Mouse (Mus musculus): Measurements from ENCODE around the gene Sdhaf1. TPM values are rescaled to one million over a fixed set of nuclear protein-coding genes. Genes with fewer than 3 reads are reported as not detected.
A peak's percentile ranks its signal among the peaks of the same experiment; 100 is the strongest.

The Sdhaf1 gene
- polyA plus RNA-seq, 1 experiment from 2014 or later = 17.2 TPM

- no peak for ATAC-seq (ENCODE audit: low FRiP score, low TSS enrichment)
- Histone ChIP-seq H3K36me3 (ENCODE audit: insufficient read depth, low read length) (no peaks in the 10 kb centered on the region), H3K4me2 (replicated peaks; ENCODE audit: low read depth, low read length) (no peak overlapping the region), H3K4me1 (ENCODE audit: insufficient read depth, low read length) (peaks cover 17% of the 10 kb centered on the region), H3K27ac (ENCODE audit: low read length) (no peak overlapping the region), H3K9ac (replicated peaks; ENCODE audit: low read length) (no peak overlapping the region), H3K27me3 (ENCODE audit: insufficient read depth, low read length) (no peaks in the 10 kb centered on the region), H3K4me3 (ENCODE audit: low read length) (no peak overlapping the region), H3K9me3 (ENCODE audit: low read length) (no peaks in the 10 kb centered on the region)
- 30% methylated on average over 10 of the region's 10 CpGs for WGBS
Observed at GRCm38 (mm10) chr7:30328379-30328778, 4.7 kb upstream of the Sdhaf1 start.

- Histone ChIP-seq H3K4me1 (ENCODE audit: insufficient read depth, low read length) (peaks cover 20% of the 10 kb centered on the region), H3K4me2 (replicated peaks; ENCODE audit: low read depth, low read length) (0 out of 2 replicates have a peak overlapping the region, but pooled peaks have one; percentile 20), H3K27me3 (ENCODE audit: insufficient read depth, low read length) (no peaks in the 10 kb centered on the region), H3K9ac (replicated peaks; ENCODE audit: low read length) (peak overlapping the region; percentile 33; the same call in 1 of the 2 replicates), H3K36me3 (ENCODE audit: insufficient read depth, low read length) (no peaks in the 10 kb centered on the region), H3K9me3 (ENCODE audit: low read length) (no peaks in the 10 kb centered on the region), H3K27ac (ENCODE audit: low read length) (0 out of 2 replicates have a peak overlapping the region, but pooled peaks have one; percentile 21), H3K4me3 (ENCODE audit: low read length) (no peak overlapping the region)
- WGBS = 23% methylated on average over 15 of the region's 15 CpGs
- ATAC-seq (ENCODE audit: low FRiP score, low TSS enrichment) = peak; percentile 55
Observed at GRCm38 (mm10) chr7:30327140-30327539, 3.4 kb upstream of the Sdhaf1 start.

- ATAC-seq (ENCODE audit: low FRiP score, low TSS enrichment) = no peak
- Histone ChIP-seq H3K9me3 (ENCODE audit: low read length) (no peaks in the 10 kb centered on the region), H3K4me3 (ENCODE audit: low read length) (no peak overlapping the region), H3K27ac (ENCODE audit: low read length) (no peak overlapping the region), H3K9ac (replicated peaks; ENCODE audit: low read length) (no peak overlapping the region), H3K27me3 (ENCODE audit: insufficient read depth, low read length) (no peaks in the 10 kb centered on the region), H3K4me2 (replicated peaks; ENCODE audit: low read depth, low read length) (no peak overlapping the region), H3K4me1 (ENCODE audit: insufficient read depth, low read length) (peaks cover 18% of the 10 kb centered on the region), H3K36me3 (ENCODE audit: insufficient read depth, low read length) (no peaks in the 10 kb centered on the region)
Observed at GRCm38 (mm10) chr7:30326427-30326826, 2.7 kb upstream of the Sdhaf1 start.

DNA sequence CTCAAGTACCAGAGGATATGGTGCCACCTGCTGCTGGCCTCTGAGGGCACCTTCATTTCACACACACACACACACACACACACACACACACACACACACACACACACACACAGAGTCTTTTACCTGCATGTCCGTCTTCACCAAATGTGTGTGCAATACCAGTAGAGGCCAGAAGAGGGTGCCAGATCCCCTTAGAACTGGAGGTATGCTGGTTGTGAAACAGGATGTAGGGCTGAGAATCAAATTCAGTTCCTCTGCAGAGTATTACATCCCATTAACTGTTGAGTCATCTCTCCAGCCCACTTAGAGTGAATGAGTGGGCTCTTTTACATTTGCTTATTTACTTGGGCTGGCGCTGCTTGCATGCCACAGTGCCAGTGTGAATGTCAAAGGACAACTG, 1.7 kb upstream of the Sdhaf1 start:
- Histone ChIP-seq H3K9me3 (ENCODE audit: low read length) (no peaks in the 10 kb centered on the region), H3K36me3 (ENCODE audit: insufficient read depth, low read length) (no peaks in the 10 kb centered on the region), H3K27ac (ENCODE audit: low read length) (no peak overlapping the region), H3K4me2 (replicated peaks; ENCODE audit: low read depth, low read length) (no peak overlapping the region), H3K9ac (replicated peaks; ENCODE audit: low read length) (no peak overlapping the region), H3K4me3 (ENCODE audit: low read length) (no peak overlapping the region), H3K27me3 (ENCODE audit: insufficient read depth, low read length) (no peaks in the 10 kb centered on the region), H3K4me1 (ENCODE audit: insufficient read depth, low read length) (peaks cover 27% of the 10 kb centered on the region)
- 52% methylated on average over 2 of the region's 2 CpGs for WGBS
- ATAC-seq (ENCODE audit: low FRiP score, low TSS enrichment) = no peak

GRCm38 (mm10) chr7:30324300-30324944, 727 bp upstream of the Sdhaf1 start:
- no peak overlapping the region for H3K4me2 ChIP-seq (replicated peaks; ENCODE audit: low read depth, low read length)
- WGBS = 84% methylated on average over 5 of the region's 5 CpGs
- peaks cover 27% of the 10 kb centered on the region for H3K4me1 ChIP-seq (ENCODE audit: insufficient read depth, low read length)
- H3K36me3 ChIP-seq (ENCODE audit: insufficient read depth, low read length) = no peaks in the 10 kb centered on the region
- ATAC-seq (ENCODE audit: low FRiP score, low TSS enrichment) = no peak
- no peak overlapping the region for H3K4me3 ChIP-seq (ENCODE audit: low read length)
- H3K9me3 ChIP-seq (ENCODE audit: low read length) = no peaks in the 10 kb centered on the region
- no peak overlapping the region for H3K9ac ChIP-seq (replicated peaks; ENCODE audit: low read length)
- no peak overlapping the region for H3K27ac ChIP-seq (ENCODE audit: low read length)
- no peaks in the 10 kb centered on the region for H3K27me3 ChIP-seq (ENCODE audit: insufficient read depth, low read length)

DNA sequence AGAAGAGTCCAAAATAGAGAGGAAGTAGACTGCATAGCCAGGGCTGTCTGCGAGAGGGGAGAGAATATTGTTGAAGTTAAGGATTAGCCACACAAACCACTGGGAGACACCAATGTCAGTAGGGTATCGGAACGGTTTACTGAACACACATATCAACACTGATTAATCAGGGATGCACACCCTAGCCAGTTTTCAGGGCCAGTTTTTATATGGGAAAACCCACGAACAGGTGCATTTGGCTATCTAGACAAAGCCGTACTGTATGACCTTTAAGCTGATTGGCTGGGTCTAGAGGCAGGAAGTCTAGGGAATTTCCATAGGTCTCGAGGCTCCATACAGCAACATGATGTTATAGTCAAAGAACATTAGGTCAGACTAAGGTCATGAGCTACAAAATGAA, 830 bp downstream of the Sdhaf1 start:
- Histone ChIP-seq H3K27ac (ENCODE audit: low read length) (peak overlapping the region; percentile 91), H3K4me2 (replicated peaks; ENCODE audit: low read depth, low read length) (peak overlapping the region; percentile 85), H3K4me1 (ENCODE audit: insufficient read depth, low read length) (peaks cover 26% of the 10 kb centered on the region), H3K36me3 (ENCODE audit: insufficient read depth, low read length) (no peaks in the 10 kb centered on the region), H3K4me3 (ENCODE audit: low read length) (peak overlapping the region; percentile 79), H3K27me3 (ENCODE audit: insufficient read depth, low read length) (no peaks in the 10 kb centered on the region), H3K9ac (replicated peaks; ENCODE audit: low read length) (peak overlapping the region; percentile 73), H3K9me3 (ENCODE audit: low read length) (no peaks in the 10 kb centered on the region)
- 38% methylated on average over 6 of the region's 6 CpGs for WGBS
- no peak; the same call in 1 of the 2 replicates for ATAC-seq (ENCODE audit: low FRiP score, low TSS enrichment)

- Histone ChIP-seq H3K27me3 (ENCODE audit: insufficient read depth, low read length) (no peaks in the 10 kb centered on the region), H3K4me2 (replicated peaks; ENCODE audit: low read depth, low read length) (peak overlapping the region; percentile 85), H3K9ac (replicated peaks; ENCODE audit: low read length) (peak overlapping the region; percentile 87), H3K9me3 (ENCODE audit: low read length) (no peaks in the 10 kb centered on the region), H3K27ac (ENCODE audit: low read length) (peak overlapping the region; percentile 91), H3K4me3 (ENCODE audit: low read length) (peak overlapping the region; percentile 79), H3K36me3 (ENCODE audit: insufficient read depth, low read length) (no peaks in the 10 kb centered on the region), H3K4me1 (ENCODE audit: insufficient read depth, low read length) (peaks cover 20% of the 10 kb centered on the region)
- WGBS = under 1% methylated on average over 20 of the region's 20 CpGs
- ATAC-seq (ENCODE audit: low FRiP score, low TSS enrichment) = peak; percentile 98
Observed at GRCm38 (mm10) chr7:30322285-30322667, 1.4 kb downstream of the Sdhaf1 start.

GRCm38 (mm10) chr7:30321539-30322284, 2.0 kb downstream of the Sdhaf1 start, which contains the start of gene E130208F15Rik:
TSS of gene E130208F15Rik (plus strand) at chr7:30321740.
- WGBS = under 1% methylated on average over 62 of the region's 63 CpGs
- Histone ChIP-seq H3K27ac (ENCODE audit: low read length) (peak within 1 kb of the TSS; percentile 91), H3K36me3 (ENCODE audit: insufficient read depth, low read length) (no peaks in the 10 kb centered on the region), H3K4me1 (ENCODE audit: insufficient read depth, low read length) (peaks cover 16% of the 10 kb centered on the region), H3K4me3 (ENCODE audit: low read length) (peak within 1 kb of the TSS; percentile 79), H3K9ac (replicated peaks; ENCODE audit: low read length) (peak within 1 kb of the TSS; percentile 87), H3K9me3 (ENCODE audit: low read length) (no peaks in the 10 kb centered on the region), H3K4me2 (replicated peaks; ENCODE audit: low read depth, low read length) (peak within 1 kb of the TSS; percentile 85), H3K27me3 (ENCODE audit: insufficient read depth, low read length) (no peaks in the 10 kb centered on the region)
- ATAC-seq (ENCODE audit: low FRiP score, low TSS enrichment) = peak; percentile 65

DNA sequence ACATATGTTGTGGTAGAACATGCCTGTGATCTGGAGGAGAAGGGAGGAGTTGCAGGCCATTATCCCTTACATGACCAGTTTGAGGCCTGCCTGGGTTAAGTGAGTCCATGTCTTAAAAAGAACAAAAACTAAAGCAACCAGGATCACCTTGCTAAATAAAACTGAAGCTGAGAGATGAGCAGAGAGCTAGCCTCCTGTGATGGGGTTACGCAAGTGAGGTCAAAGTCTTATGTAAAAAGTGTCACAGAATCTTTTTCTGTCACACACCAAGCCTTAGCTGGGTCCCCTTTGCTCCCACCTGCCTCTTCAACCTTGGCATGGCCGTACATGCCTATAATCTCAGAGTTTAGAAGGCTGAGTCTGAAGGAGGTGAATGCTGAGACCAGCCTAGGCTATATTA, 2.7 kb downstream of the Sdhaf1 start:
- Histone ChIP-seq H3K4me3 (ENCODE audit: low read length) (peak overlapping the region; percentile 79), H3K4me1 (ENCODE audit: insufficient read depth, low read length) (peaks cover 16% of the 10 kb centered on the region), H3K4me2 (replicated peaks; ENCODE audit: low read depth, low read length) (peak overlapping the region; percentile 85), H3K27ac (ENCODE audit: low read length) (no peak overlapping the region), H3K27me3 (ENCODE audit: insufficient read depth, low read length) (no peaks in the 10 kb centered on the region), H3K9me3 (ENCODE audit: low read length) (no peaks in the 10 kb centered on the region), H3K9ac (replicated peaks; ENCODE audit: low read length) (peak overlapping the region; percentile 87), H3K36me3 (ENCODE audit: insufficient read depth, low read length) (no peaks in the 10 kb centered on the region)
- no peak for ATAC-seq (ENCODE audit: low FRiP score, low TSS enrichment)
- WGBS = 83% methylated on average over 2 of the region's 2 CpGs

DNA sequence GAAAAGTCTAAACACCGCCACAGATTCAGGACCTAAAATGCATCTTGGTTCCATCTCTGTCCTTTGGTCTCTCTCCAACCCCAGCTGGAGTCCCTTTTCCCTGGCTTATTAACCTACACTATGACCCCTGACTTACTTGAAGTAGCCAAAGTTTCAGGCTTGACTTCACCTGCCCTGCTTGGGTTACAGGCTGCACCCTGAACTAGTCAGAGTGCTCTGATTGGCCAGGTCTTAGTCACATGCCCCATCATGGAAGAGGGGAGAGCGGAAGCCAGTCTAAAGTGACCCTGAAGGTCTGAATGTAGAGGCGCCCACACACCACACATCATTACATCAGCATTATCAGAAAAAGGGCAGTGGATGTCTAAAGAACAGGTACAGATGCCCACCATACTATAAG, 5.6 kb downstream of the Sdhaf1 start:
- H3K4me1 ChIP-seq (ENCODE audit: insufficient read depth, low read length) = peaks cover 30% of the 10 kb centered on the region

More for the DNA sequence above, 5.6 kb downstream of the Sdhaf1 start:
- Histone ChIP-seq H3K9ac (replicated peaks; ENCODE audit: low read length) (no peak overlapping the region), H3K27ac (ENCODE audit: low read length) (peak overlapping the region; percentile 31; the same call in 1 of the 2 replicates), H3K36me3 (ENCODE audit: insufficient read depth, low read length) (no peaks in the 10 kb centered on the region), H3K4me2 (replicated peaks; ENCODE audit: low read depth, low read length) (no peak overlapping the region), H3K27me3 (ENCODE audit: insufficient read depth, low read length) (no peaks in the 10 kb centered on the region), H3K9me3 (ENCODE audit: low read length) (no peaks in the 10 kb centered on the region), H3K4me3 (ENCODE audit: low read length) (no peak overlapping the region)
- WGBS = 74% methylated on average over 3 of the region's 3 CpGs
- no peak for ATAC-seq (ENCODE audit: low FRiP score, low TSS enrichment)
